Mouse (Mus musculus) midbrain, embryonic 15.5 days (tissue): ENCODE data around the gene Tpcn2. TPM values are rescaled to one million over a fixed set of nuclear protein-coding genes. Genes with fewer than 3 reads are reported as not detected.

ENCODE experiments used
- ATAC-seq: fragments of 200-750 bp; cut with Nextera tagmentation; replicated peaks from 2 replicates; pipeline ENCODE4 v1.8.0; 2017; ENCODE audit warnings: moderate TSS enrichment
- H3K27ac ChIP-seq: fragments of 300-500 bp; sonication (generic); 2 replicates; pipeline ENCODE4 v1.5.1; 2015; ENCODE audit warnings: mild to moderate bottlenecking, inconsistent platforms
- H3K27me3 ChIP-seq: fragments of 300-500 bp; sonication (generic); replicated peaks from 2 replicates; pipeline ENCODE4 v1.6.1; 2015; ENCODE audit warnings: inconsistent platforms
- H3K36me3 ChIP-seq: fragments of 300-500 bp; sonication (generic); replicated peaks from 2 replicates; pipeline ENCODE4 v1.6.1; 2015; ENCODE audit warnings: inconsistent platforms
- H3K4me1 ChIP-seq: fragments of 300-500 bp; sonication (generic); 2 replicates; pipeline ENCODE4 v1.6.1; 2015; ENCODE audit warnings: inconsistent platforms
- H3K4me2 ChIP-seq: fragments of 300-500 bp; sonication (generic); 2 replicates; pipeline ENCODE4 v1.6.1; 2015; ENCODE audit warnings: inconsistent platforms, mild to moderate bottlenecking, moderate library complexity
- H3K4me3 ChIP-seq: fragments of 300-500 bp; sonication (generic); 2 replicates; pipeline ENCODE4 v1.5.1; 2015; ENCODE audit warnings: mild to moderate bottlenecking, inconsistent platforms
- H3K9ac ChIP-seq: fragments of 300-500 bp; sonication (generic); 2 replicates; pipeline ENCODE4 v1.6.1; 2015; ENCODE audit warnings: mild to moderate bottlenecking, inconsistent platforms
- H3K9me3 ChIP-seq: fragments of 300-500 bp; sonication (generic); 2 replicates; pipeline ENCODE4 v1.6.1; 2016; ENCODE audit warnings: inconsistent platforms
- WGBS: fragments of 180-500 bp; shearing (Covaris S2); methylation state at CpG from one replicate; pipeline ENCODE4 v1.1.7; 2015; ENCODE audit warnings: mixed read lengths; 5-methylcytosine and 5-hydroxymethylcytosine counted together
- polyA plus RNA-seq: library from polyadenylated mRNA; unstranded; fragments of >200 nt; fragmentation: Nextera tagmentation; extraction: Ambion mirVana; gene quantifications from 2 replicates; pipeline ENCODE4 v1.2.1, GENCODE M21; 2015

Gene Tpcn2
- polyA plus RNA-seq, 1 experiment from 2014 or later: 2.9 TPM

DNA sequence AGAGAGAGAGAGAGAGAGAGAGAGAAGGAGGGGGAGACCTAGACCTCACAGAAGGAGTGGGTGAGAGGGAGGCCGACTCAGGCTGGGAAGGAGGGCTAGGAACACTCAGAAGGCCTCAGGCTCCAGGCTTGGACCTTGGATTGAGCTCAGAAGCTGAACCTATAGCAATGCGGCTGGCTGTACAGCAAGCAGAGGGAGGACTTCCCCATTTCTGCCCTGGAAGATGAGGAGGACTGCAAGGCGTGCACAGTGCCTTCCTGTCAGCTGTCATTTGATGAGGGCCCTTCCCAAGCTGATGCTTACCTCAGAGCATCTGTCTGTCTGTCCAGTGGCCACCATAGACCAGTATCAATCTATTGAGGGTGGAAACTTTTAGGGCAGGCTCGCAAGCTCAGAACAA is 134.9 kb downstream of the Tpcn2 start:
- Histone ChIP-seq H3K4me3 (no peak overlapping the region), H3K27me3 (no peaks in the 10 kb centered on the region), H3K9me3 (no peaks in the 10 kb centered on the region), H3K27ac (no peak overlapping the region), H3K4me1 (no peaks in the 10 kb centered on the region), H3K4me2 (no peak overlapping the region), H3K9ac (no peak overlapping the region), H3K36me3 (no peaks in the 10 kb centered on the region)
- WGBS: 95% methylated on average over 4 of the region's 4 CpGs
- ATAC-seq: no peak

- Histone ChIP-seq H3K4me3 (no peak overlapping the region), H3K36me3 (no peaks in the 10 kb centered on the region), H3K9ac (no peak overlapping the region), H3K9me3 (no peaks in the 10 kb centered on the region), H3K4me2 (no peak overlapping the region), H3K27ac (no peak overlapping the region), H3K27me3 (no peaks in the 10 kb centered on the region), H3K4me1 (no peaks in the 10 kb centered on the region)
- 86% methylated on average over 5 of the region's 5 CpGs for WGBS
- no peak for ATAC-seq
Observed at GRCm38 (mm10) chr7:145147973-145148698, 135.7 kb downstream of the Tpcn2 start.

- no peaks in the 10 kb centered on the region for H3K9me3 ChIP-seq
- H3K9ac ChIP-seq: no peak overlapping the region
- no peak for ATAC-seq
- no peaks in the 10 kb centered on the region for H3K4me1 ChIP-seq
- no peaks in the 10 kb centered on the region for H3K27me3 ChIP-seq
- no peak overlapping the region for H3K27ac ChIP-seq
- H3K36me3 ChIP-seq: no peaks in the 10 kb centered on the region
- no peak overlapping the region for H3K4me3 ChIP-seq
- H3K4me2 ChIP-seq: no peak overlapping the region
Observed at GRCm38 (mm10) chr7:145146252-145146930, 137.4 kb downstream of the Tpcn2 start.

- Histone ChIP-seq H3K4me2 (no peak overlapping the region), H3K4me3 (no peak overlapping the region), H3K9ac (no peak overlapping the region), H3K27me3 (no peaks in the 10 kb centered on the region), H3K9me3 (0 out of 2 replicates have a peak, but pooled peaks cover 4% of the 10 kb centered on the region), H3K4me1 (no peaks in the 10 kb centered on the region), H3K27ac (no peak overlapping the region), H3K36me3 (no peaks in the 10 kb centered on the region)
- ATAC-seq: no peak
- WGBS: 73% methylated on average over 3 of the region's 3 CpGs
Observed at GRCm38 (mm10) chr7:145143502-145144070, 140.2 kb downstream of the Tpcn2 start.

DNA sequence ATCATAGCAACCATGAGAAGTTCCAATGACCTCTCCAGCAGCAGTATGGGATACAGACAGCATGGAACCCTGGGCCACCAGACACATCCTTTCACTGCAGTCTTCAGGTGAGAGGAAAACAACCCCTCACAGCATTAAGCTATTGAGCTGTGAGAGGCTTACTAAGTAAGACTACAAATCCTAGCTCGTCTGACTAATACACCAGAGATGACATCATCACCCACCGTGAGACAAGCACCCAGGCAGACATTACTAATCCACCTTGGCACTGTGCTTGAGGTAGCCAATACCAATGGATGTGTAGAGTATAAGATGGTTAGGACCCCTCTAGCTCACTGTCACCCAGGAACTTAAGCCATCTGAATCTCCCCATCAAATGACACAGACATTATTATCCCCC is 143.2 kb downstream of the Tpcn2 start:
- 0 out of 2 replicates have a peak, but pooled peaks cover 2% of the 10 kb centered on the region for H3K4me1 ChIP-seq
- 53% methylated on average over 2 of the region's 2 CpGs for WGBS
- 0 out of 2 replicates have a peak, but pooled peaks cover 4% of the 10 kb centered on the region for H3K9me3 ChIP-seq
- no peaks in the 10 kb centered on the region for H3K27me3 ChIP-seq
- no peak overlapping the region for H3K27ac ChIP-seq
- H3K36me3 ChIP-seq: no peaks in the 10 kb centered on the region
- ATAC-seq: no peak
- H3K9ac ChIP-seq: no peak overlapping the region
- H3K4me3 ChIP-seq: no peak overlapping the region
- H3K4me2 ChIP-seq: no peak overlapping the region

DNA sequence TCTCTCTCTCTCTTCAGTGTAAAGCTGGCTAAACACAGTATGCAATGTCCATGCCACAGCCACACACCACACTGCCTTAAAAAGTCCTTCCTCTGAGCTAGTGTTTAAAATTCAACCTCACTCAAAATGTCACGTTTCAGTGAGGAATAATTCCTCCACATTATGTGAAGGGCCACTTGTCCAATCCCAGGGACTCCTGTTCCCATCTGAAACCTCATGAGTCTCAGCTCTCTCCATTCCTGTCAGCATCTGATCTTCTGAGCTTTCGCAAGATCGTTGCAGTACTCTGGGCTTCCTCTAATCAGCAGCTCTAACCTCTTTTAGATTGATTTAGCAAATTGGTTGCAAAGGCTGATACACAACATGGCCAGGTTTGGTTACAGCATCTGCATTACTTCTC is 144.2 kb downstream of the Tpcn2 start:
- Histone ChIP-seq H3K9me3 (0 out of 2 replicates have a peak, but pooled peaks cover 4% of the 10 kb centered on the region), H3K4me3 (no peak overlapping the region), H3K27ac (no peak overlapping the region), H3K4me1 (0 out of 2 replicates have a peak, but pooled peaks cover 2% of the 10 kb centered on the region), H3K27me3 (no peaks in the 10 kb centered on the region), H3K9ac (no peak overlapping the region), H3K36me3 (no peaks in the 10 kb centered on the region), H3K4me2 (no peak overlapping the region)
- WGBS: 96% methylated on average over 3 of the region's 3 CpGs
- no peak for ATAC-seq

DNA sequence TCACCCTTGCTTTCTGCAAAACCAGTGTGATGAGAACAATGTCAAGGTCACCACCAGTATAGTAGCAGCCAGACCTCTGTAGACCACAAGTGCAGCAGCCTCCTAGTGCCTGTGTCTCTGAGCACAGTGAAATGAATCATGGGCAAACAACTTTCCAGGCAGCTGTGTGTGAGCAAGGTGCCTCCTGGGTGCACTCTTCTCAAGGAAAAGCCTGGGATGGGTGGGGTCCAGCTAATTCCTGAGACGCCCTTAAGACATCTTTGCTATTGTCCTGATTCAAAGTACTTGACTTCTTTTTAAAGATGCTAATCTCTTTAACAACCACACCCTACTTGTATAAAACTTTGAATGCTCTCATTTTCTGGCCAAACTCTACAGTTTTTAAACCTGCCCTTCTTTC is 144.7 kb downstream of the Tpcn2 start:
- no peak overlapping the region for H3K4me3 ChIP-seq
- H3K27me3 ChIP-seq: no peaks in the 10 kb centered on the region
- 63% methylated on average over 1 of the region's 1 CpGs for WGBS
- 0 out of 2 replicates have a peak, but pooled peaks cover 4% of the 10 kb centered on the region for H3K9me3 ChIP-seq
- H3K27ac ChIP-seq: no peak overlapping the region
- no peak for ATAC-seq
- no peak overlapping the region for H3K9ac ChIP-seq
- H3K36me3 ChIP-seq: no peaks in the 10 kb centered on the region
- H3K4me2 ChIP-seq: no peak overlapping the region
- 0 out of 2 replicates have a peak, but pooled peaks cover 2% of the 10 kb centered on the region for H3K4me1 ChIP-seq

GRCm38 (mm10) chr7:145137871-145138270 is 145.9 kb downstream of the Tpcn2 start:
- WGBS: 70% methylated on average over 1 of the region's 1 CpGs
- no peak overlapping the region for H3K27ac ChIP-seq
- H3K4me3 ChIP-seq: no peak overlapping the region
- H3K4me2 ChIP-seq: no peak overlapping the region
- H3K9me3 ChIP-seq: 0 out of 2 replicates have a peak, but pooled peaks cover 4% of the 10 kb centered on the region
- no peaks in the 10 kb centered on the region for H3K36me3 ChIP-seq
- ATAC-seq: no peak
- H3K9ac ChIP-seq: no peak overlapping the region
- no peaks in the 10 kb centered on the region for H3K27me3 ChIP-seq
- 0 out of 2 replicates have a peak, but pooled peaks cover 2% of the 10 kb centered on the region for H3K4me1 ChIP-seq

- WGBS: 93% methylated on average over 4 of the region's 4 CpGs
- no peak overlapping the region for H3K4me2 ChIP-seq
- ATAC-seq: no peak
Observed at GRCm38 (mm10) chr7:145136831-145137230, 147.0 kb downstream of the Tpcn2 start.

More at GRCm38 (mm10) chr7:145136831-145137230, 147.0 kb downstream of the Tpcn2 start:
- 0 out of 2 replicates have a peak, but pooled peaks cover 2% of the 10 kb centered on the region for H3K4me1 ChIP-seq
- H3K4me3 ChIP-seq: no peak overlapping the region
- no peaks in the 10 kb centered on the region for H3K27me3 ChIP-seq
- H3K36me3 ChIP-seq: no peaks in the 10 kb centered on the region
- no peak overlapping the region for H3K9ac ChIP-seq
- H3K27ac ChIP-seq: no peak overlapping the region
- H3K9me3 ChIP-seq: 0 out of 2 replicates have a peak, but pooled peaks cover 4% of the 10 kb centered on the region

Other genes starting within 250 kb of the Tpcn2 start
- not detected in 2 replicates for gene 1810010D01Rik, start 75.9 kb downstream of the Tpcn2 start, polyA plus RNA-seq
- 4.5 and 6.1 TPM in 2 replicates for gene Mrgprf, start 16.8 kb upstream of the Tpcn2 start, polyA plus RNA-seq
- not detected in 2 replicates for gene Mrgprd, start 30.8 kb upstream of the Tpcn2 start, polyA plus RNA-seq